Mouse (Mus musculus) testis, adult 2 months (tissue): Measurements from ENCODE around the gene Mrgbp.

ENCODE experiments used
- CTCF ChIP-seq: fragments of 200-500 bp; IDR thresholded peaks from 2 replicates; pipeline ENCODE4 v1.5.1; 2012; ENCODE audit warnings: low read depth, mild to moderate bottlenecking, inconsistent platforms, low read length, moderate library complexity; ENCODE audit not compliant: control insufficient read depth, insufficient read depth, insufficient replicate concordance
- POLR2A ChIP-seq: fragments of 200-500 bp; IDR thresholded peaks from 2 replicates; pipeline ENCODE4 v1.6.1; 2012; ENCODE audit warnings: low read depth, mild to moderate bottlenecking, inconsistent platforms, low read length, moderate library complexity; ENCODE audit not compliant: control insufficient read depth

DNA sequence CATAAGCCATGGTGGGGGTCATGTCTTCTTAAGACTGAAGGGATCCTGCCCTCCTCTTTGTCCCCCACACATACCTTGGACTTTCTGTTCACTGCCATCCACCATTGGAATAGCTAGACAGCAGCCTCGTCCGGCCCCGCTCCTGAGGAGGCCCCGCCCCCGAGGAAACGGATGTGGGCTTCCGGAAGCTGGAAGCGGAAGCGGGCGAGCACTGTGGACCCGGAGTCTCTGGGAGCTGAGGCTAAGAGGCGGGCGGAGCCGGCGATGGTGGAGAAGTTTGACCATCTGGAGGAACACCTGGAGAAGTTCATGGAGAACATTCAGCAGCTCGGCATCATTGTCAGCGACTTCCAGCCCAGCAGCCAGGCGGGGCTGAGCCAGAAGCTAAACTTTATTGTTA, 36.1 kb upstream of the Mrgbp start:
- no peak for TF ChIP-seq CTCF
- no peak for TF ChIP-seq POLR2A
